ENCODE assay signal across 20 mouse cellular contexts in genomic region chr12:70575665-70576064, GRCm38 (mm10).
"Had no signal": no experiment of that assay in that cellular context is flagged by ENCODE, and none has a peak within 500 bp of the region (broad histone marks: within the 10 kb centered on the region; RNA-seq: fewer than 3 reads in every experiment).

No protein-coding gene starts in this region.

- H3K27ac ChIP-seq: midbrain, embryonic 10.5 days; midbrain, embryonic 12.5 days; neural tube, embryonic 13.5 days; neural tube, embryonic 15.5 days; stomach, embryonic 15.5 days; stomach, postnatal 0 days had no signal

- H3K9me3 ChIP-seq: midbrain, embryonic 10.5 days; midbrain, embryonic 12.5 days; neural tube, embryonic 13.5 days; neural tube, embryonic 15.5 days; stomach, embryonic 15.5 days had no signal

- H3K4me1 ChIP-seq: midbrain, embryonic 12.5 days had no signal

- H3K27me3 ChIP-seq: midbrain, embryonic 12.5 days; neural tube, embryonic 13.5 days; neural tube, embryonic 15.5 days; stomach, embryonic 15.5 days had no signal

- DNase-seq: lung, adult 18-20 months; lung, embryonic 14.5 days; lung, postnatal 10 days; lung, postnatal 4 days; midbrain, embryonic 14.5 days; retina, postnatal 1 day; right cerebral cortex, adult 18-20 months; right cerebral cortex, postnatal 25 days; right cerebral cortex, postnatal 4 days; spleen, adult 18-20 months; thymus, adult 2 months; thymus, postnatal 36 days had no signal

- H3K4me2 ChIP-seq: lung, embryonic 14.5 days; midbrain, embryonic 12.5 days; neural tube, embryonic 13.5 days; neural tube, embryonic 15.5 days; stomach, embryonic 15.5 days had no signal

- H3K4me3 ChIP-seq: midbrain, embryonic 10.5 days; midbrain, embryonic 12.5 days; myocyte; neural tube, embryonic 13.5 days; neural tube, embryonic 15.5 days; stomach, embryonic 15.5 days had no signal

- H3K9ac ChIP-seq: lung, embryonic 14.5 days; midbrain, embryonic 12.5 days; neural tube, embryonic 13.5 days; neural tube, embryonic 15.5 days; stomach, embryonic 15.5 days had no signal

- H3K36me3 ChIP-seq: midbrain, embryonic 10.5 days; midbrain, embryonic 12.5 days; neural tube, embryonic 13.5 days; neural tube, embryonic 15.5 days; stomach, embryonic 15.5 days had no signal

- ATAC-seq: midbrain, embryonic 16.5 days had no signal
